Mouse (Mus musculus) gonadal fat pad, adult 2 months (tissue): ENCODE measurements around the gene Lrrc4c. TPM values are rescaled to one million over a fixed set of nuclear protein-coding genes. Genes with fewer than 3 reads are reported as not detected.

Experiments
- DNase-seq: peaks from one replicate; pipeline ENCODE4 v3.0.0-alpha.2; 2012; ENCODE audit warnings: low read depth
- polyA plus RNA-seq: library from polyadenylated mRNA; depleted of rRNA; stranded (reverse); fragments of >200 nt; gene quantifications from 2 replicates; pipeline ENCODE4 v1.2.3, GENCODE M21; 2012

The Lrrc4c gene
- polyA plus RNA-seq, 1 experiment: 3.2 TPM

DNA sequence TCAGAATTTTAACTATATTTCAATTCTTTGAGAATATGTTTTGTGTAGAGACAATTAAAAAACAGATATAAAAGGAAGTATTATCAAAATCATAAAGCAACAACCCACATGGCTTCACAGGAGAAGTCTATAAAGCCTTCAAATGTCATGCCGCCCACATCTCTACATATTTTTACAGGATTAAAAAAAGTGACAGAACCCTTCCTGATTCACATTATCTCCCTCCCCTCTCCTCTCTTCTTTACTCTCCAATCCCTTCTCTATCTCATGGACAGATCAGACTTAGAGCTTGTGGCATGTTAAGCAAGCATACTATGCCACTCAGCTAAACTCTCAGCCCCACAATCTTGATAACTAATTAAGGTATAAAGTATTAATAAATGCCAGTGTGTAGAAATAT is 535.8 kb downstream of the Lrrc4c start:
- no peak for DNase-seq

DNA sequence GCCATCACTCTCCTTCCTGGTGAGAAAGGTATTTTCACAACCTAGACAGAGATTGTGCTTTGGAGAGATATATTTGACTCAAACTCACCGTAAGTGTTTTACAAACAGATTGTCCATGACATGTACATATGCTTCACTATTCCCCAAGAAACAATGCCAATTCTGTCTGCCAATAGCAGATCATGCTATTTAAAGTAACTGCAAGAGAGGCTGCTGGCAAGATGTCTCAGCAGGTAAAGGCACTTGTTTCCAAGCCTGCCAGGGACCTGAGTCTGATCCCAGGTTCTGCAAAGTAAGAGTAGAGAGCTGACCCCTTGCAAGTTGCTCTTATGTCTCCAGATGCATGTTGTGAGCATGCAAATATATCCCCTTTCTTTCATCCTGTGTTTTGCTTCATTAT is 558.1 kb downstream of the Lrrc4c start:
- DNase-seq: no peak

DNA sequence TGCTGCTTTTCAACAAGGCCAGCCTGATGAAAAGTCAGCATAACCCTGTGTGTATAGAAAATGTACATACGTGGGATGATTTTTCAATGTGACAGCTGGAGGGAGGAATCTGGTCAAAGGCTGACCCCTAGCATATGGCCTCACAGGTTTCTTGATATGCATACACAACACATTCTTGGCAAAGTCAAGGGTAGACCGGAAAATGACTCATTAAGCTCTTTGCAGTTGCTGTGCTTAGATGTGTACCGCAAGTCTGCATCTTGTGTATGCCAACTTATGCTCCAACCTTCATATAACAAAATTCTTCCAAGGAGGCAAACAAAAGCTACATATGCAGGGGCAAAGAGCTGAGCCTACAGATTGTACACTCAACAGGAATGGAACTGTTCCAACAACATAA is 631.6 kb downstream of the Lrrc4c start:
- no peak for DNase-seq

DNA sequence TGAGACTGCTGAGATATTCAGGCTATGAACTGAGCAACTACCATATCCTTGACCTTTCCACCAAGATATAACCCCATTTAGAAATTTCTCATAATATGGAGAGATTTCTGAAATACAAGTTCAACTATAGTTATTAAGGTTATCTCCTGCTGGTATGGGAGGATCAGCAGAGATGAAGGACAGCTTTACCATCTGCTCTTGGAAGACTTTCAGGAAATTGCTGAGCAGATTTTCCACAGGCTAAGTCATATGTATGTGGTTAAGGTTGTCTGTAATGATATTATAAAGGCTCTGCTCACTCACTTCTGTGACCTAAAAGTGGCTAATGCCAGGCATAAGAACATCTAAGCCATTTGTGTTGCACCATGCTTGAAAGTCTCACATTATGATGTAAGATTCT is 681.6 kb downstream of the Lrrc4c start:
- DNase-seq: no peak

DNA sequence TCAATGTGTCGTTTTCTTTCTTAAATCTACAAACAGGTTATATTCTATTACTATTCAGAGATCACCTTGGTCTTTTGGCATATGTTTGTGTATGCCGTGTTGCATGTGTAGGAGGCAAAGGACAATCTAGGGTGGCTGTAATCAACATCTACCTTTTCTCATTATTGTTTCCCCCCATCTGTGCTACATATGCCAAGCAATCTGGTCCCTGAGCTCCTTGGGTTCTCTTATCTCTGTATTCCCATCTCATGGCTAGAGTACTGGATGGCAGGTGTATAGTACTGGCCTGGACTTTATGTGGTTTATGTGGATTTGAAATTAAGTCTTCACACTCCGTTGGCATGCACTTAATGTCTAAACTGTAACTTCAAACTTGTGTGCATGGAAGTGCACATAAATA is 700.4 kb downstream of the Lrrc4c start:
- no peak for DNase-seq

DNA sequence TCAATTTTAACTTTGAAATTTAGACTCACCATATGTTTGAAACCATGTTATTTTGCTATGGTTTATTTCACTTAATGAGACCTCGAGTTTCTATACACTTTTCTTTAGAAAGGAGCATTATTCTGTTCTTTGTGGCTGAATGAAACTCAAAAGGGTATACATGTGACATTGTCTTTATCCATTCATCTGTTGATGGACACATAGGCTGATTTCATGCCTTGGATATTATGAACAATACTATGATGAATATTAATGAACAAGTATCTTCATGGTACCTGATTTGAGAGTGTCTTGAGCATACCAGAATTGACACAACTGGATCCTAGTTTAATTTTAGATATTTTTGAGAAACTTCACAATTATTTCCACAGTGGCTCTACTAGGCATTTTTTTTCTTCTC is 709.0 kb downstream of the Lrrc4c start:
- no peak for DNase-seq

DNA sequence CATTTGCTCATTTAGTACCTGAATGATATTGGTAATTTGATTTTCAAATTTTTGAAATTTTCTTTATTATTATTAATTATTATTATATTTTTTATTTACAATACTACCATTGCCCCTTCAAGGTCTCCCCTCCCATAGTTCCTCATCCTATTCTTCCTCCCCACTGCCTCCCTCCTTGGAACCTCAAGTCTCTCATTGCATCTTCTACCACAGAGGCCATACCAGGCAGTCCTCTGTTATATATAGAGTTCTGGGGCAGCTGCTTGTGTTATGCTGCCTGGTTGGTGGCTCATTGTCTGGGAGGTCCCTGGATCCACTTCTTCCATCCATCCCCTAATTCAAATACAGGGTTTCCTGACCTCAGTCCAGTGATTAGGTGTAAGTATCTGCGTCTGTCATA is 709.6 kb downstream of the Lrrc4c start:
- DNase-seq: no peak

DNA sequence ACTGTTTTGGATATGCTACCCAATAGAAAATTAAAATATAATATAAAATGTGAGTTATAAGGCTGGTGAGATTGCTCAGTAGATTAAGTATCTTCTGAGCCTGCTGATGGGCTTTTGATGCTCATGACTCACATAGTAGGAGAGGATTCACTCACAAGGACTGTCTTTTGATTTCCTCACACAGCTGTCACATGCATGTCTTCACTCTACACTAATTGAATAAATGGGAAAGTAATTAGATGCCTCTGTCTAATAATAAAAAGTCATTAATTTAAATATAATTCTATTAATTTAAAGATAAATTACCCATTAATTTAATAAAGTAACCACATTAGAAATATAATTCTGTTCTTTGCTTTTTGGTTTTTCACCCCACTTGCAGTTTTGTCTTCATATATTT is 718.4 kb downstream of the Lrrc4c start:
- DNase-seq: no peak

DNA sequence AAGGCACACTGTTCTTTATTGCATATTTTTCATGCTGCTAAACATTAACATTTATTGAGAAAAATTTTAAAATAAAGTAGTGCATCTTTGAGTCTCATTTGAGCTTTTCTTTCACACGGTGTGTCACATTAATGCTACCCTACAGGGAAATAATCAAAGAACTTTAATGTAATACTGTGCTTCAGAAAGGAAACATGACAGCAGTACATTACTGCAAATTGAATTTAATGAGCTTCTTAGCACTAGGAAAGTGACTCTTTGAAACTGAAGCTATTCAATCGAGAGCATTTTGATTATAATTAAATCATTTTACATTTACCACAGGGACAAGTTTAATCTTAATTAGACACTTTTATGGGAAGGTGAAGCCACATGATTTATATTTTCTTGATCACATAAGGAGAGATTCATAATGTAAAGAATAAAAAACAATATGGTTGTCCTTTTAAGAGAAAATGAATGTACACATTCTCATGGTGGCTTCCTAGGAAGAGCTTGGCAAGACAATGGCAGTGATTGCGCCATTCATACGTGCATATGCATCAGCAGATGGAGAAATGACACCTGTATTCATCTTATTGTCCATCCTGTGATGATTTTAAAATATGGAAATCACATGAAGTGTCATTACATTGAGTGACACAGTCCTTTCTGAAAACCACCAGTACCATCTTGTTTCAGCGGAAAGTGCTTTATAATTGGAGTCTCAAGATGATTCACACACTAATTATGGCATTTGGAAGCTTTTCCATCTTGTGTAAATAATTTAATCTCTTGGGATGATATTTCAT is 719.2 kb downstream of the Lrrc4c start:
- DNase-seq: no peak

DNA sequence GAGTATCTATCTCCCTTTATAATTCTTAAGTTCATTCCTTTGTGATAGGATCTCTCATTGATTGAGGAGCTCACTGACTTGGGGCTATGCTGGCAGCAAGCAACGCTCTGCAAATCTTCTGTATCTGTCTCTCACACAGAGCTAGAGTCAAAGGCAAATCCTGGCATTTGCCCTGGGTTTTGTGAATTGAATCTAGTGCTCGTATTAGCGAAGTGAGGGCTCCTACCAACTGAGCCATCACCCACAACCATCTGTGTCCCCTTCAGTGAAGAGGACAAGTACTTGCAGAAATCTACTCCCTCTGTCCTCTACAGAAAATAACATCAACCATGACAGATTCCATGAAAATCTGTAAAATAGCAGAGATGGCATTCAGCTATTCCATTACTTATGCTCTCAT is 726.0 kb downstream of the Lrrc4c start:
- no peak for DNase-seq

DNA sequence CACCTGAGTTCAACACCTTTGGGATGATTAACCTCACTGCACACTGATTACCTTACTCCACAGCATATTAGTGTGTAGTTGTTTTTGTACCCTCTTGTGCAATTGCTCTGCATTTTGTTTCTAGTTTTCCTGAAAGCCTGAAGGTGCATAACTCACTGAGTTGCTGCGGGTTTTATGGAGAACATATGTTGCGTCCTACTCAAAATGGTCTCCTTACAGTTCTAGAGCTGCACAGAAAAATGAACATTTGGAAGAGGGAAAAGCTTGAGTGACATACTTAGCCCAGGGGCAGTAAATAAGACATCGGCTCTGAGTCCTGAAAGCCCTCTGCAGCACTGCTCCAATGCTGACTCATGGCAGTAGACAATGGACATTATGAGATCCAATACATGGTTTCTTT is 727.7 kb downstream of the Lrrc4c start:
- no peak for DNase-seq

DNA sequence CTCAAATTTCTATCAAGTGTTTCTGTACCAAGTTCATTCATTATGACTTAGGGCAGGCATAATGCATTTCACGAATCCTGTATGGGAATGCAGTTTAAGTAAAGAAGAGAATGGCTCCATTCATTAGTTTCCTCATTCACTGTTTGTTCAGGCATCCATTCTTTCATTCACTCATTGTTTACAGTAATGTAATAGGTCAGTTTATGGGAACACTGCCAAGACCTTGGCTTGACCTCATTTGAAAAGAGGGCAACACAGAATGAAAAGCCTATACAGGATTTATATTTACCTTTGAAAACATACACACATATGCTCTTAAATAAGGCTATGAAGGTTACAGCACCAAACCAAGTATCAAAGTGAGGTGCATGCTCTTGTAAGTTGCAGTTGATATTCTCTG is 762.2 kb downstream of the Lrrc4c start:
- no peak for DNase-seq

DNA sequence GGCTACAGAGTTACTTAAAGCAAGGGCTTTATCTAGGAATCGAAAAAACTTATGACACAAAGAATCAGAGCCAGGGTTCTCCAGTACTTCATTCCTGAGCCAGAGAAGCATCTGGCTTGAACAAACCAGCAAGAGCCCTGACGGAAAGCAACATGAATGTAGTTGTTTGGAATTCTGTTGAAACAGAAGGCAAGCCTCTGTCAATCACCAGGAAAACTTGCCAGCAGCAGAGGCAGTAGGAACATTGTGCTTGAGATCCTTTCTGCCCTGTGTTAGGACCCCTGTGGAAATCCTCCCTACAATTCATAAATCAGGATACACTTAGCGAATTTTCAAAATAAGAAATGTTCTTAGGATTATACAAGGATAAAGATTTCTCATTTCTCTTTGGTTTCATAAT is 780.0 kb downstream of the Lrrc4c start:
- no peak for DNase-seq

DNA sequence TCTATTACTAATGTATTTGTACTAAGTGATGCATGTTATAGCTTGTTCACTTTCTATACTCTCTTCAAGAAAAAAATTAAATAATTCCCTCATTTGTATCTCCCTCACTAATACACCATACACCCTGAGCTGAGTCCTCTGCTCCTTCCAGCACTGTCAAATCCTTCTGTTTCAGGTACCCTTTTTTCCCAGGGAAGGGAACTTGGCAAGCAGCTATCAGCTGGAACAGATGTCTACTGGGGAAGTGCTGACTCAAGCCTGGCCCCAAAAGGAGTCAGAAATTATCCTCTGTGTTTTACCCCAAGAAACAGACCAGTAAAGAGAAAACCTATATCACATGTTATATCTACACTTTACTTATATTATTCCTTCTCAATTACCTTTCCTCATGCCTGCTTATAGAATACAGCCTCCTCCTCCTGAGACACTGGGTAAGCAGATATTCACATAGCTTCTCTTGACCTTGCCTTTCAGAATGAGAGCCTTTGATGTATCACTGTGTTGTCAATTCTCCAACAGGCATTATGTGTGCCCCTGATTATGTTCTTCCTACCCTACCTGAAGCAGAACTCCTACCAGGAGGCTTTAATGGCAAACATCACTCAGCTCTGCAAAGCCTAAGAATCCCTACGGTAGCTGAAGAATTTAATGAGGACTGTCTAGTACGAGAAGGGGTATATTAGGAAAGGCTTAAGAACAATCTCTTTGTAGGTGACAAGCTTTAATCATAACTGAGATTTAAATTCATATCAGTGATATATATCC is 785.6 kb downstream of the Lrrc4c start:
- DNase-seq: no peak

DNA sequence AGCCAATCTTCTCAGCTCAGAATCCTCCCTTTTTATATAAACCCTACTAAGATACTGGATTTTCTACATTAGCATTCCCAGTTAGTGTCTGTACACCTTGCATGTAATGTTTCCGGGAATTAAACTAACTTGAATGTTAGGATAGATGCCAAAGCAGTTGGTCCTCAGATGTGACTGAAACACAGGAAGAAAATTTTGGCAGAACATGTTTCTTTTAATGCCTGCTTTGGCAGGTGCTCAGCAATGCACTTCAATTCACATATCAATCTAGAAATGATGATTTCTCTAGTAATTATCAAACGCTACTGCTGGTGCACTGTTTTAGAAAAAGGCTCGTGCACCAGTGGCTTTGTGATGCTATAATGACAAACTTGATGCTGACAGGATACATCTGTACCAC is 806.3 kb downstream of the Lrrc4c start:
- no peak for DNase-seq

DNA sequence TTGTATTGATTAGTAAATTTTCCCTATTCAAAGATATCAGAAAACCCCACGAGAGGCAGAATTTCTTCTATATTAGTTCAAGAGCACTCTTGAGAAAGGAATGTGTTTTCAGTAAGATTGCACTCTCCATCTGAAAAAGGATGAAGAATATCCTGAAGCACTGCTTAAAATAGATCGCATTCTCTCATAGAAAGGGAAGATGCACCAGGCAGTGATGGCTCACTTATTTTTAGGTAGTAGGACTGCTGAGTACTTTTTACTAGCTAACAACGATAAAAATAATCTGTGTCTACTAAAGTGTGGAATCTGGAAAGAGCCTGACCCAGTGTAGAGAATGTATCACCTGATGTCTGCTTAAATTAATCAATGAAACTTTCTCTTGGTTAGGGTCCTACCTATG is 820.5 kb downstream of the Lrrc4c start:
- DNase-seq: no peak

DNA sequence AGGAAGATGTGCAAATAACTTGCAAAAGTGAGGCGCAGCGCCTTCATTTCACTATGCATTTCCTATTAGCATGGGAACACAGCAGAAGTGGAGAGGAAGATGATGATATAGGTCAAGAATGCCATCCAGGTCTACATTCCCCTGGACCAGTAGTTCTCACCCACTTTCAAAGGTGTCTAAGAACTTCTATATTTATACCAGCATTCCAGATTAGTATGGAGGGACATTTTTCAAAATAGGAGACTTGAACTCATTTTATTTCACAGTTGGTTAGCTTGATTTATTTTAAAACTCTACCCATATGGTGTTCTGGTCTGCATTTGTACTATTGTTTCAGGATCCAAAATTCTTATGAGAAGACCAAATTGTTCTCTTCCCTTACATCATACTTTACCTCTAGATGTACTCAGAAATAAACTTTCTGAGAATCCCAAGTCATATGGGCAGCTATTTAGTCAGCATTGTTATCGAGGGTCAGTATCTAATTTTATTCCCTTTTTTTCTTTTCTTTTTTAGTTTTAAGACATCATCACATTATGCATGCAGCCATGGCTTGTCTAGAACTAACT is 833.7 kb downstream of the Lrrc4c start:
- no peak for DNase-seq

DNA sequence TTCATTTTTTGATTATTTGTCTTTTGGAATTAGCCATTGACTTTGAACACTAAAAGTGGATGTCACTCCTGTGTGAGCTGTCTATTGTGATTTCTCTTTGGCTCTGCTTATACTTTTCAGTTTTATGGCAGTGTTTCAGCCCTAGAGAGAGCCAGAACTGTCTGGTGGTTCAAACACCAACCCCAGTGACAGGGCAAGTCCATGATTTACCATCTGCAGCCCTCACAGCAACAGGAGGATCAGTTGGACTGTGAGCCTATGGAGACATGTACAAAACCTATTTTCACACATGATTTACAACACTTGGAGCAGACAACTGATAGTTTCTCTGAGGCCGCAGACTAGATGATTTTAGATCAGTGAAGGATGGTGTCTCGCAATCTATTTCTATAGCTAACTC is 847.8 kb downstream of the Lrrc4c start:
- DNase-seq: no peak

DNA sequence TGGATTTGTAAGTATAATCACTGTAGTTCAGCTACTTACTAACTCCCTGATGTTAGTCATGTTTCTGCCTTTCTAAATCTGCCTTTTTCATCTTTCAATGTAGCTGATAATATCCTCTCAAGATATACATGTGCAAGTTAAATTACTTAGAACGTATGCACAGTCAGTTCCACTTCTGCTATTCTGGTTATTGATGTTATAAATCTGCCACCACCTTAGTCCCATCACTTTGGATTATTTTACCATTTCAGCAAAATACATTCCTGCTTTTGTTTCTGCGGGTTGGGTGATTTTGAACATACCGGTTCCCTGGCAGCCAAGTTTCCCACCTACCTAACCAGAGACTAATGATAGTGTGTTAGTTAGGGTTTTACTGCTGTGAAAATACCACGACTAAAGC is 860.4 kb downstream of the Lrrc4c start:
- no peak for DNase-seq

DNA sequence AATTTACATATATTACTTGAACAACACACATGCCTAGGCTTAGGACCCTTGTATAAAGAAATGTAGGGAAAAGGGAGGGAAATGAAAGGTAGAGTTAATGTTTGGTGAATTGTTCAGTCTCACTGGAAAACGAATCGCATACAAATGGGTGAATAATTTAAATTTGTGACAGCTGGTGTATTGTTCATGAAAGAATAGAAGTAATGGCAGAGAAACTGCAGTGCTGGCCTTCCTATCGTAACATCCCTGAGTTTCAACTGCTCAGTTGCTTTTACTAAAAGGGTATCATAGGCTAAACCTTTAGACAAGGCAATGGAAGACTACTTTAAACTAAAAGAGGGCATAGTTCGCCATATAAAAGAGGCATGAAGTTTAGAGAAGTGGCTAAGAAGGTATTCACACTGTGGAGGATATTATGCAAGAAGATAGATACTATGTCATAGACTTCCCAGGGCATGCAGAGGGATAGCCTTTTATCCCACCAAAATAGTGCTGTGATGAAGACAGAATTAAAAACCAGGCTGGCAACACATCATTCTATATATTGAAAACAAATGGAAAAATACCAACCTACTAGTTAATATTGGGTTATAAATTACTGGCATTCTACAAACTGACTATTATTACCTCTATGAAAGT is 879.1 kb downstream of the Lrrc4c start:
- DNase-seq: no peak

DNA sequence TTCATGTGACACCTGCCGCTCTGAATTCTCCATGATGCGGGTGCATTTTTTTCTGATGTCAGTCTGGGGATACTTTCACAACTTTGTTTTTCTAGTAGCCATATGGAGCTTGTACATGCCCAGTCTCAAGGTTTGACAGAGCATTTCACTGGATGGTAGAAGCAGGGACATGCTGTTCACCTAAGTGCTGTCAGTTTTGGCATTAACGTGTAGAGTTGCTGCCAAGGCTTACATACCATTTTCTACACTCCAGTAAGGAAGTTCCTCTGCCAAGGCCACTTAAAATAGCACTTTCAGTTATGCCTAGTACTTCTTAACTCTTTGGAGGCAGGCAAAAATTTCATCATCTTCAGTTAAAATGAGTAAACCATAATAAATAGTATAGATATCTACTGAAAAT is 915.0 kb downstream of the Lrrc4c start:
- no peak for DNase-seq

DNA sequence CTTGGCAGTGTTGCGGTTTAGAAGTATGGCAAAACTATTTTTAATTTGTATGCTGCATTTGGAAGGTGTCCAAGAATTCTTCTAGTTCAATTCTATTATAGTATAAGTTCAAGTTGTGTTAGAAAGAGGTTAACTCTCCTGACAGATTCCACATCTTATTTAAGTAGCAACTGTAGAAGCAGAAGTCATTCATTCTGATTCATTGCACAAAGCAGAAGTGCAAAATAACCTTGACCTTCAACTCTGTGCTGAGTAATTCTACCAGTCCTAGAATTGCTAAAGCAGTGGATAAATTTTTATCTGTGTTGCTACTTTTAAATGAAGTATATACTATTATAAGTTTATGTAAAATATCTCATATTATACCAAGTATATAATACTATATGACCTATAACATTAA is 916.1 kb downstream of the Lrrc4c start:
- no peak for DNase-seq

DNA sequence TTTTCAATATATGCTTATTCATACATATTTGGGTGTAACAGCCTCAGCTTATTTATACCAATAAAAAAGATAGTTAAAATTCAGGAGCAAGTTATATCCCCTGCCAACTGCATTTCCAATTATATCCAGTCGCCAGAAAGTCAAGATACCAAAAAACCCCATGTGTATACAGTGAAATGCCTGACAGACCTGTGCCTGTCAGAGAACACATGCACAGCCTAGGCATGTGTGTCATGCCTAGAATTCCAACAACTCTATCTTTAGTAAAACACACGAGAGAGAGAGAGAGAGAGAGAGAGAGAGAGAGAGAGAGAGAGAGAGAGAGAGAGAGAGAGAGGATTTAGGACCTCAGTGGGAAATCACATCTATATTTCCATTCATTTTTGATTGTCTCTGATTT is 956.7 kb downstream of the Lrrc4c start:
- no peak for DNase-seq
